Mouse (Mus musculus): Measurements from ENCODE around the gene Ramp1. TPM values are rescaled to one million over a fixed set of nuclear protein-coding genes. Genes with fewer than 3 reads are reported as not detected.

Gene Ramp1
- 5.2 and 6.4 TPM in 2 replicates for polyA plus RNA-seq (2012; rRNA removed)

DNA sequence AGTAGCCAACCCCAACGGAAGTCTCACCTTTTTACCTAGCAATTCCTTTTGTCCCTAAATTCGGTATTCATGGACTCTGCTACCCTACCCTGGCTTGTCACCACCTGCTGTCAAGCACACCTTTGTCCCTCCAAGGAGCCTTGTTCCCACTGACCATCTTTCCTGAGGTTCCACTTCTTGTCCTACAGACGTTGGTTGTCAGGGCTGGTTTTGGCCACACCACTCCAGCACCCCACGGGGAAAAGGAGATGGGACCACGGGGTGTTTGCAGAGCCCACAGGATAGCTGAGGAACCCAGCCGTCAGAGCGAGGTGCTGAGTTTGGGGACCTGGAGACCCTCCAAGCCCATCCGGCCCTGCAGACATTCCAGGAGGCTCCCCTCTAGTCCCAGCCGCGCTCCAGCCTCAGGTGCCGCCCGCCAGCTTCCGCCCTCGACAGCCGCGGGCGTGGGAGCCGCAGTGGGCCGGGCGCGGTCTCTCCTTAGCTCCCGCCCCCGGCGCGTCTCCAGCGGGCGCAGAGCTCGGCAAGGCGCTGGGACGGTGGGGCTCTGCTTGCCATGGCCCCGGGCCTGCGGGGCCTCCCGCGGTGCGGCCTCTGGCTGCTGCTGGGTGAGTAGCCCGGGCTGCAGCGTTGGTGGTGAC is at the start of gene Ramp1:
TSS of gene Ramp1 (plus strand) at position 290 of the 641 bp plus-strand sequence.
- DNase-seq (ENCODE audit: low spot score), result peak; percentile 48

DNA sequence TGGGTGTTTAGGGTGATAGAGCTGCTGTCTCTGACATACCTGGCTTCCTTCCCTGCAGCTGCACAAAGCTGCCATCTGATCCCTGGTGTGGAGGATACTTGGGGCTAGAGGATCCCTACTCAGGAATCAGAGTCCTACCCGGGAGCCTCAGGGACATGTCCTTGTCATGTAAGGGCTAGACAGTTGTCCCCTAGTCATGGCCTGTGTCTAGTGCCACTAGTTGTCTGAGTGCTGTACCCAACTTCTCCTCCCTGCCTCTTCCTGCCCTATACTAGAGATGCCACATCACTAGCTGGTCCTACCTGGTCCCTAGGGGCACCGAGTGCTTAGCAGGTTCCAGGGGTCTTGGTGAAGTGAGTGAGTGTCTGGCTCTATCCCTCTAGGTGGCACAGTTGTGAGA is 42.6 kb upstream of the Ramp1 start:
- DNase-seq (ENCODE audit: low spot score), result no peak

DNA sequence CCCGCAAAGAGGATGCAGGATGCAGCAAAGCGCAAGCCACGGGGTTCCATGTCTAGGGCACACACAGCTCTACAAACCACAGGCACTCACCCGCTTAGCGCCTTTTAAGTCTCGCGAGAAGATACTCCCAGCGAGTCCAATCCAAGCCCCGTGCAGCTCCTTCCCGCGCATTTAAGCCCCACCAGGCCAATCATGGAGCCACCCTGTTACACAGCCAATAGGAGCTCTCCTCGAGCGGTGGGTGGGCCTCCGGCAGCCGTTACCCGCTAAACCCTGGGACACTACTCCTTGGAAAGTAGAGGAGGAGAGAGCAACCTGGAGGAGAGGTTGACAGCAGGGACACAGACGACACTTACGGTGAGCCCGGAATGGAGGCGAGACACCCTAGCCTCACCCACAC is 34.8 kb upstream of the Ramp1 start, which contains the start of gene Rbm44:
TSS of gene Rbm44 (plus strand) at position 277 of the 400 bp plus-strand sequence.
- DNase-seq (ENCODE audit: low spot score), result no peak

DNA sequence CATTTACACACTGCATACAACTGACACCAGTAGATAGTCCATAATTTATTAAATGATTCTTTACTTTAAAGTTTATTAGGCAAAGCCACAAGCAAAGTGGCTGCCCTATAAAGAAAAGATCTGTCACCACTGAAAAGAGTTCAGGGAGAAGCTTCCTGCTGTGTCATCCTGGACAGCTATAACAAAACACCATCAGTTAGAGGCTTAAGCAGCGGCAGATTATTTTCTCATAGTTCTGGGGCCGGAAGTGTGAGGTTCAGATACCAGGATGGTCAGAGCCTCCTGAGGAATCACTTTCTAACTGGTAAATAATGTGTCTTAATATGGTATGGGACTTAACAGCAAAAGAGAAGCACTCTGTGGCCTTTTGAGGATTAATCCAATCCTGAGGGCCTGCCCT is 28.1 kb upstream of the Ramp1 start:
- DNase-seq (ENCODE audit: low spot score), result no peak

GRCm38 (mm10) chr1:91166798-91167197 is 12.8 kb upstream of the Ramp1 start:
- no peak for DNase-seq (ENCODE audit: low spot score)

- DNase-seq (ENCODE audit: low spot score), result no peak
Measured at GRCm38 (mm10) chr1:91169157-91169556, 10.5 kb upstream of the Ramp1 start.

DNA sequence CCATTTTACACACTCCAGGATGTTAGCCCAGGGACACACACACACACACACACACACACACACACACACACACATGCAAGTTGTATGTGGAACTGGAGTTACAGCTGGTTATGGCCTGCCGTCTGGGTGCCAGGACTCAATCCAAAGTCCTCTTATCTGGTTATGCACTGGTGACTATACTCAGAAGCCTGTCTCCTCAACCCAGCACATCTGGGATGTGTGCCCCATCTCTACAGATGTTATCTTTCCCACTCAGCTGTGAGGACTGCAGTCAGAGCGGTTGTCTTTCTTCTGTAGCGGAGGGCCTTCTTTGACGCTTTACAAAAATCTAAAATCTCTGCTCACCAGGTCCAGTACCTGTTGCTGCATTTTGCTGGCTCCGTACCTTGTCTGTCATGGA is 4.8 kb upstream of the Ramp1 start:
- DNase-seq (ENCODE audit: low spot score), result no peak

- no peak for DNase-seq (ENCODE audit: low spot score)
Measured at GRCm38 (mm10) chr1:91176026-91176425, 3.6 kb upstream of the Ramp1 start.

DNA sequence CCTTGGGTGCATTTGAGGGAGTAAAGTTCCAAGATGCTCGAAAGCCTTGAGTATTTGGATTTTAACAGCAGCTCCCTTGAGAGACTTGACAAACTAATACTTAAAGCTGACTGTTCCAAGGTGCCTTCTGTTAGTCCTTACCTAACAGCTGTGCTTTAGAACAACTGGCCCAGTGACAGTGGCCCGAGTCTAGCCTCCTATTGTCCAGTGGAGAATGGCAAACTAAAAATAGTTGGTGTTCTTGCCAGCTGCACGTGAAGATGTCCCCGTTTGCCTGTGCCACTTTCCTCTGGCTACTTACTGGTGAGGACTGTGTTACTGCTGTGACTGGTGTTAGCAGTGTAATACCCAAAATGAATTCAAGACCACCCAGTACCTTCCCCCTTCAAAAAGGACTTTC is 2.8 kb upstream of the Ramp1 start:
- no peak for DNase-seq (ENCODE audit: low spot score)

DNA sequence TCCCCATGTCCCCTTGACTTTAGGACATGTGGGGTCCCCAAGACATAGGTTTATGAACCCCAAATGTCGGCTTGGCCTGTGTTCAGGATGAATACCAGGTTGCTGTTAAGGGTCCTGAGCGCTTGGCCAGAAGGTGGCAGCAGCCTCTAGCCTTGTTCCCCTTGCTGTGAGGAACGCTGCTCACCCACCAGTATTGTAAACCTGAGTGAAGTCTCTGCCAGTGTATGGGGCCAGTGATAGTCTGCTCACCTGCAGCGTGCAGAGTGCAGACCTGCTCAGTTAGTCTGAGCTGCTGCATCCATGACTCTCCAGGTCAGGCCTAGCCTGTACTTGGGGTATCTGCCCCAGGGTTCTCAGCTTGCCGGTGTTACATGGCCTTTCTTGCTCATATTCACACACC is 536 bp upstream of the Ramp1 start:
- DNase-seq (ENCODE audit: low spot score), result peak; percentile 46

DNA sequence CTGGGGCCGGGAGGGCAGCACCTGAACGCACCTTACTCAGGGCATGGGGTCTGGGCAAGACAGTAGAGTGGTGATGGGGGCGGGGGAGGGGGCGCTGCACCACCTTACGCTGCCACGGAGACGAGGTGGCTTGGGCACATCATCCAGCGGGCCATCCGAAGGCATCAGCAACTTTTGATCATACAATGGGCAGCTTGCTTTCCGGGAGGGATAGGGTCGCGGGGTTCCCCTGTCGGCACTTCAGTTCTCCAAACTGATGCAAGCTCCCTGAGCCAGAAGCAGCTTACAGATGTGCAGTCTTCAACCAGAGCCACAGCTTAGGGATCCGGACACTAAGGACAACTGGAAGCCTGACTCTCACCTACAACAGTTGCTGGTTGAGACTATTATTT is 548 bp downstream of the Ramp1 start:
- DNase-seq (ENCODE audit: low spot score), result no peak

DNA sequence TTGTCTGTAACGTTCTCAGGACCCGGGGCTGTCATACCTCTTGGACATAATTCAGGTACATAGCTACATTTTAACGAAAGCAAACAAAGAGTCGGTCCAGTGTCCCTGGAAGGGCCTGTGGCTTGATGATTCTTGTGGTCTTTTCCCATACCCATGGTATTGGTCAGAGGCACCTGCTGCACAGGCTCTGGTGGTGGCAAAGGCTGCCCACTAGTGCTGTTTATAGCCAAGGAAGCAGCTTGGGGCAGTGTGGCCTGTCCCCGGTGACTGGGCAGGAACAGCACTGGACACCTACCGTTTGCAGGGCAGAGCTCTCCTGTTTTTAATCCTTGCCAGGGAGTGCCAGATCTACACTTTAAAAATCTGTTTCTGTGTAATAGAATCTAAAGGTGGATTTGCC is 1.1 kb downstream of the Ramp1 start:
- no peak for DNase-seq (ENCODE audit: low spot score)

DNA sequence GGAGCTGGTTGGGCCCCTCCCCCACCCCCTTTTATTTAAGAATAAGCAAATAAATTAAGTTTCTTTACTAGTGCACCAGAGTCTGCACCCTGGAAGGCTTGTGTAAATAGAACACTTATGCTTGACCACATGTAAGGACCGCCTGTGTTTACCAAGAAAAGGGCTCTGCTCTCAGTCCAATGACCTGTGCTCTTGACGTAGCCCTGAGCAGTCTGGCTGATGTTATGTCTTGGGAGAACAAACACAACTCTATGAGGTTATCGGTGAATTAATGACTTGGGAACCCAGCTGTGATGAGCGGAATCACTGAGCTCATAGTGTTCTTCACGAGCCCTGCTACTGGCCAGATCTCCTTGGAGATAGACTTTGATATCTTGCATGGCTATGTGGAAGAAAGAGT is 1.6 kb downstream of the Ramp1 start:
- no peak for DNase-seq (ENCODE audit: low spot score)

DNA sequence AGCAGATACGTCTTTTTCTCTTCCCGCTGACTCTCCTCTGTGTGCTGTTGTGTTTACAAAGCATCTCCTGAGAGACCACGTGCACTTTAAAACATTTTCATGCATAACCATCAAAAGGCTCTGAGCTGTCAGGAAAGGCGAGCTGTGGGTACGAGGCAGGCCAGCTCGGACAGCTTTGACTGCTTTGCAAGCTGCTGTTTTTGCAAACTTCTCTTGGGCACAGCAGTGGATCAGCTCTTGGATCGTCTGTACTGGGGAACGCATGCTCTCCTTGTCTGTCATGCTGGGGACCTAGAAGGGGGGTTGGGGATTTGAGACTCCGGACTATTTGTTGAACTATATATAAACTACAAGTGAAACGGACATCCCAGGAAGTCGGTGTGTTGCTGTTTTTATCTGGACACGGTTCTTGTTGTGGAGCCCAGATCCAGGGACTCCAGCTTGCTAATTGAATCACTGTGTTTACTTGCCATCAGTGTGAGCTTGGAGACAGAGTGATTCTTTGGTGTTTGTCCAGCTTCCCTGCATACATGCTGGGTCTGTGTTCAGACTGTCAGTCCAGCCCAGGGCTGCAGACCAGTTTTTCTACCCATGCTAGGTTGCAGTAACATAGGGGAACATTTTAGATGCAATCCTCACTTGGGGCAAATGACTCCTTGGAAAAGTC is 2.3 kb downstream of the Ramp1 start:
- DNase-seq (ENCODE audit: low spot score), result no peak

DNA sequence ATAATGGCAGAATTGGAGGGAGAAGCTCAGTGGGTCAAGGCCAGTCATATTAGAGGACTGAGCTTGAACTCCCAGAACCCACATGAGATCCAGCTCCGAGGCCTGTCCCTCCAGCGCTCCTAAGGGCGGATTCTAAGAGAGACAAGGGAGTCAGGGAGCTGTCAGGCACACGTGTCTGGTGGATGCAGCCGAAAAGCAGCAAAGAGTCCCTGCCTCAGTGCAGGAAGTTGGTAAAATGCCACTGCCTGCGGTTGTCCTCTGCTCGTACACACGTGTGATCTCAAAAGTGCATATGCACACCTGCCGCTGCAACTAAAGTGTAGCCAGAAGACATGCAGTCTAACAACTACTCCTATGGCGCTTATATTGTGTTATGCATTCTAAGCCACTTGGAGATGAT is 3.7 kb downstream of the Ramp1 start:
- DNase-seq (ENCODE audit: low spot score), result no peak

DNA sequence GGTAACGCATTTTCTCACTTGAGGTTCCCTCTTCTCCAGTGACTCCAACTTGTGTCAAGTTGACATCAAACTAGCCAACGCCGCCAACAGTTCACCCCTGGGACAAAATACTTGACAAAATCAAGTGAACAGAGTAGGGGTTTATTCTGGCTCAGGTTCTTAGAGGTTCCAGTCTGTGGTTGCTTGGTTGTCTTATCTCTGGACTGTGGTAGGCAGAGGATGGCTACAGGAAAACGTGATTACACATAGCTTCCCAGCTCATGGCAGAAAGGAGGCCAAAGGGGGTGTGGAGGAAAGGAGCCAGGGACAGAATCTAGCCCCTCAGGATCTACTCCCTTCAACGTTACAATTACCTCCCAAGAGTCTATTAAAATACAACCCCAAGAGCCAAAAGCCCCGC is 7.1 kb downstream of the Ramp1 start:
- DNase-seq (ENCODE audit: low spot score), result no peak

DNA sequence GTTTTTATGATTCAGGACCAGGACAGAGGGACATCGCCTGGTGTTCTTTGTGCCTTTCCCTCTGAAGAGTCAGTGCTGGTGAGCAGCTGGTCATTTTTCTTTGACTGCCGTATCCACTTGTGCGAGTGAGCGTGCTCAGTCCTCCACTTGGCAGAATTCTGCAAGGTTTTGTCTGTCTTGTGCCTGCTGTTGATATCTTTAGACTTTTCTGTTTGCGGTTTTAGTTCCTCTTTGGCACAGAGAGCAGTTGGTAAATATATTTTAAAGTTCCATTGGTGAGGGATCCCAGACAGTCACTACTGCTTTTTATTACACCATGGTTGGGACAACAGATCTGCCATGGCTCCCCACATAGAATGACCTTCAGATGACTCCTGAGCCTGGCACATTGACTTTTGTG is 7.7 kb downstream of the Ramp1 start:
- DNase-seq (ENCODE audit: low spot score), result no peak

DNA sequence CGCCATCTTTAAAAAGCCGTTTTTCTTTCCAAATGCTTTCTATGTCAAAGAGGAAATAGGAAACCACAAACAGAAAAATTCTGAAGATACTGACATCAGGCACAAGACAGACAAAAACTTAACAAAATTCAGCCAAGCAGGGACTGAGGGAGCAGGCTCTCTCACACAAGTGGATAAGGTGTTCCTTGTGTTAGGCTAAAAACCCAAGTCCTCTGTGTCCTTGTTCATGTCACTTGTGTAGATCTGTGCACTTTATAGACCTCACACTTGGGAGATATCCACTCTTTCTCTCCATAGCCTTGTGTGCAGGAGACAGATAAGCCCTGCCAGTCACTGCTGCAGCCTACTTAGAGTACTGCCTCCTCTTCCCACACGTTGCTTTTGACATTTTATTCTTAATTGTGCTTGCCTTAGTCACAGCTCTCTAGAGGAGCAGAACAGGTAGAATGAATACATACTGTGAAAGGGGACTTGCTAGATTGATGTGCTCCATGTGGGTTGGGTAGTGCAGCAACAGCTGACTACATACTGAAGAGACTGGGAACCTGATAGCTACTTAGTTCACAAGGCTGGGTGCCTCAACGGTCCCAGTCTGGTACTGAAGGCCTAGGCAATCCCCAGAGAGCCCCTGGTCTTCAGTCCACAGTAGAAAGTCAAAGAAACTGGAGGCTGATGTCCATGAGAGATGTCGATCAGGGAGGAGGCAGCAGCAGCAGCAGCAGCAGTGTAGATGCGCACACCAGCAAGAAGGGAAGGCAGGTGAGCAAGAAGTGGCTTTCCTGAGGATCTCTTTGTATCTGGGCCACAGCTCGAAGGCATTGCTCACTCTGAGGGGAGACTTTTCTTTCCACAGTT is 8.4 kb downstream of the Ramp1 start:
- no peak for DNase-seq (ENCODE audit: low spot score)

DNA sequence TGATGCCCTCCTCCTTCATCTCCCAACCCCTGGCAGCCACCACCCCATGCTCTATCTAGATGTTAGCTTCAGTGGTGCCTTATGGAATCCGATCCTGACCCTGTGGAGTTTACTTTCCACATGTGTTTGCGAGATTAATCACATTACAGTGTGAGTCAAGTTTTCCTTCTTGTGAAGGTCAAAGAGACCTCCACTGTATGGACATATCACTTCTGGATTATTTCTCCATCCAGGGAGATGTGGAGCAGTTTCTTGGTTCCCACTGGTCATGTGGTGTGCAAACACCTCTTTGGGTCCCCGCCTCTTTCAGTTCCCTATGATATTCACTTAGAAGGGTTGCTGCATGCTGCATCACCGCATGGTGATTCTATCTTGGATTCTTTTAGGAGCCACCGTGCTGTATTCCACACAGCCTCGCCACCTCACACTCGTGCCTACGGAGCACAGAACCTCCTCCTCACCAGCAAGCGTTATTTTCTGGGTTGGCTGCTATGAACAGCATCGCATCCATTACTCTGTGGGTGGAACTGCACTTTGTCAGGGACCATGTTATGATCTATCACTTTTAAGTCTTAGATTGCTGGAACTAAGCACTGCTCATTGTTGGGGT is 9.3 kb downstream of the Ramp1 start:
- DNase-seq (ENCODE audit: low spot score), result no peak

- no peak for DNase-seq (ENCODE audit: low spot score)
Measured at GRCm38 (mm10) chr1:91192184-91192583, 12.6 kb downstream of the Ramp1 start.

GRCm38 (mm10) chr1:91193242-91193641 is 13.6 kb downstream of the Ramp1 start:
- DNase-seq (ENCODE audit: low spot score), result no peak

- DNase-seq (ENCODE audit: low spot score), result no peak
Measured at GRCm38 (mm10) chr1:91193680-91194079, 14.1 kb downstream of the Ramp1 start.

Data from urinary bladder, adult 2 months (tissue).